Mouse (Mus musculus): Measurements from ENCODE around the gene Jtb.
A peak's percentile ranks its signal among the peaks of the same experiment; 100 is the strongest.

Gene Jtb

DNA sequence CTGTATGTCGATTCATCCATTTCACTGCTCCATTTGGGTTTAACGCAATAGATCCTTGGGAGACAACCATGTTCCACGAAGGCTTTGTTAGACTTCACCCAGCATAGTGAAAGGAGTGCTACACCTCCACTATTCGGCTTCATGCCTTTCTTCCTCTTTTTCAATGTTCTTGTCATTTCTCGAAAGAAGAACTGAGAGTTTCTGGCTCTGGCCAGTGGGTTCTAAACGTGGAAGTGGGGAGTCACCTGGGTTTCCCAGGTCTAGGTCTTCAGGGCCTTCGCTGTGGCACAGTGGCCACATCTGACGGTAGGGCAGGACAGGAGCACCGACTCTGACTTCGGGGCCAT, 33.3 kb downstream of the Jtb start:
- DNase-seq: no peak

GRCm38 (mm10) chr3:90265034-90265931, 33.9 kb downstream of the Jtb start, which contains the start of gene Dennd4b:
TSS of gene Dennd4b (plus strand) at chr3:90265185.
- DNase-seq: peak; percentile 94

GRCm38 (mm10) chr3:90265932-90266741, 34.7 kb downstream of the Jtb start:
- peak; percentile 29 for DNase-seq

DNA sequence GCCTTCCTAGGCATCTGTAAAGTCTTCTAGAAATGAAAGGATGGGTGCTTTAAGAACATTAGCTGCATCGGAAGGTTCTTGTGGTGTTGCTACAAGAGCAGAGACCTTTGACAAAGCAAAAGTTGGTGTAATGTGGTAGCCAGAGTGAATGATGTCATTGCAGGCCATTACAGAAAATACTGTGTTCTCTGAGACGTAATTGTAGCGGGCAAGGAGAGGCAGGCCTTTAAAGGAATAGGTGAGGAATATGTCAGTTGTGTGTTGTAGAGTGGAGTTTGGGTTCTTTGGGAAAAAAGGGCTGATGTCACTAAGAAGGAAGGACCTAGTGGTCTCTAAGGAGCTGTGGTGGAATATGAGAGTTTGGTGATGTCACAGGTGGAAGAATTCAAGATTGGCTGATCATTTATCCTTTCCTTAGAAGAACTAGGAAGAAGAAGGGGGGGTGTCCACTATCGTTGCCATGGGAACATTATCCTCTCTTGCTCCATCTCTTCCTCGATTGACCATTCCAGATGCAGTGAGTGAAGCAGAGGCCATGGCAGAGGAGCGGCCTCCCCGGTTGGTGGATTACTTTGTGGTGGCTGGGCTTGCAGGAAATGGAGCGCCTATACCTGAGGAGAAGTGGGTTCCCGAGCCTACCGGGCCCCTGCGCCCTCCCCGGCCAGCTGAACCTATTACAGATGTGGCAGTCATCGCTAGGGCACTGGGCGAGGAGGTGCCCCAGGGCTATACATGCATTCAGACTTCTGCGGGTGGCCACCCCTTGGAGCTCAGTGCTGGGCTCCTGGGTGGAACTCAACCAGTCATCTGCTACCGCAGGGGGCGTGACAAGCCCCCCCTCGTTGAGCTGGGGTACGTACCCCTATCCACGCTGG, 35.7 kb downstream of the Jtb start:
- DNase-seq: no peak

DNA sequence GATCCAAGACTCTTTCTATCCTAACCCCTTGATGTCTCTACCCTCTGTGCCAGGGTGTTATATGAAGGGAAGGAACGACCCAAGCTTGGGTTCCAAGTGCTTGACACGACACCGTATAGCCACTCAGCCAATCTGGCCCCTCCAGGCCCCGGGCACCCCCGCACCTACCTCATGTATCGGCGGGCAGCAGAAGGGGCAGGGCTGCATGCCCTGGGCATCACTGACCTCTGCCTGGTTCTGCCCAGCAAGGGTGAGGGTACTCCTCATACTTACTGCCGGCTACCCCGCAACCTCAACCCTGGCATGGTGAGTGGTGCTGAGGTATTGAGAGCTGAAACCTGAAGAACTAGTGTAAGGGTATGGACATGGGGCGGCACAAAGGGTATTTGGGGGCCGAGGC, 36.8 kb downstream of the Jtb start:
- no peak for DNase-seq

- no peak for DNase-seq
Measured at GRCm38 (mm10) chr3:90268971-90269370, 37.6 kb downstream of the Jtb start.

DNA sequence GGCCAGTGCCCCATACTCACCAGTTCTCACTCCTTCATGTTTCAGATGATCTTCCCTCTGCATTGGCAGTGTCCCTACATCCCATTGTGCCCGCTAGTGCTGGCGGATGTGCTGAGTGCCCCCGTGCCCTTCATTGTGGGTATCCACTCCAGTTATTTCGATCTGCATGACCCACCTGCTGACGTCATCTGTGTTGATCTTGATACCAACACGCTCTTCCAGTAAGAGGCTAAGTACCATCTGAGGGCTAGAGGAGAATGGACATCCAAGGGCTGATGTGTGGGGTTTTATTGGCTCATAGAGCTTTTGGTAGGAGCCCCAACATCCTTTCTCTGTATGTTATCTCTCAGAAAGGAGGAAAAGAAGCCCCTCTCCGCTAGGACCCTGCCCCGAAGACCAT, 39.4 kb downstream of the Jtb start:
- DNase-seq: no peak

DNA sequence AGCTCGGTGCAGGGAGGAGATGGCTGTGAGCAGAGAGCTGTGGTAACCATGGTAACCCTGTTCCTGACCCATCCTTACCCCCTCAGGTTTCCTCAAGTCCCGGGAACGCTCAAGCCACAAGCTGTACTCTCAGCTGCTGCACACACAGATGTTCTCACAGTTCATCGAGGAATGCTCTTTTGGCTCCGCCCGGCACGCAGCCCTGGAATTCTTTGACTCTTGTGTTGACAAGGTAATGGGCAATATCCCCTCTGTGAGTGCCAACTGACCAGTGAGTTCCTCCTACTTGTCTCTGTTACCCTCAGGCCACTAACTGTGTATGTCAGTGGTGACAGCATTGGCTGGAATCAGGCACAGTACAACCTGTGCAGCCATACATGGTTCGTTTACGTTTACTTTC, 40.8 kb downstream of the Jtb start:
- DNase-seq: no peak

GRCm38 (mm10) chr3:90273855-90274254, 42.5 kb downstream of the Jtb start:
- no peak for DNase-seq

DNA sequence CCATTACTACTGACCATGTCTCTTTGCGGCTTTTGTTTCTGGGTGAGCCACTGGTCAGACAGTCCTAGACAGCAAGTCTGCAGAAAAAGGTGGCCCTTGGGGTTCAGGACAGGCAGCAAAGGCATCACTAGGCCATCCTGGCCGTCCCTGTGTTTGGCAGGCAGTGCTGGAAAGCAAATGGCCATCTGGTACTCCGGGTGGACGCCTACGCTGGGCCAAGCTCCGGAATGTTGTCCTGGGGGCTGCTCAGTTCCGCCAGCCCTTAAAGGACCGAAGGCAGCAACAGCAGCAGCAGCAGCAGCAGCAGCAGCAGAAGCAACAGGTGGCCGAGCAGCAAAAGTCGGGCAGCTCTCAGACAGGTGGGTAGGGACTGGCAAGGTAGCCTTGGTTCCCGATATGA, 43.9 kb downstream of the Jtb start:
- DNase-seq: no peak

GRCm38 (mm10) chr3:90276858-90277257, 45.5 kb downstream of the Jtb start:
- DNase-seq: no peak

GRCm38 (mm10) chr3:90277793-90278192, 46.4 kb downstream of the Jtb start:
- no peak for DNase-seq

DNA sequence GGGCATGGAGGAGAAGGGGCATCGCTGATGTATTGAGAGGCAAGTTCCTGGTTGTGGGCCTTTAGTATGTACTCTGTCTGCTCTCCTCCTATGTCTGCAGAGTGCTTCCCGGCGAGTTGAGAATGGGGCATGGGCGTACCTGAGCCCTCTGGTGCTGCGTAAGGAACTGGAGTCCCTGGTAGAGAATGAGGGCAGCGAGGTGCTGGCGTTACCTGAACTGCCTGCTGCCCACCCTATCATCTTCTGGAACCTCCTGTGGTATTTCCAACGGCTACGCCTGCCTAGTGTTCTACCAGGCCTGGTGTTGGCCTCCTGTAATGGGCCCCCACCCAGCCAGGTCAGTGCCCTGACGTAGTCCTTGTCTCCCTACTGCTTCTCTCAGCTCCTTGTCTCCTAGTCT, 46.8 kb downstream of the Jtb start:
- no peak for DNase-seq

DNA sequence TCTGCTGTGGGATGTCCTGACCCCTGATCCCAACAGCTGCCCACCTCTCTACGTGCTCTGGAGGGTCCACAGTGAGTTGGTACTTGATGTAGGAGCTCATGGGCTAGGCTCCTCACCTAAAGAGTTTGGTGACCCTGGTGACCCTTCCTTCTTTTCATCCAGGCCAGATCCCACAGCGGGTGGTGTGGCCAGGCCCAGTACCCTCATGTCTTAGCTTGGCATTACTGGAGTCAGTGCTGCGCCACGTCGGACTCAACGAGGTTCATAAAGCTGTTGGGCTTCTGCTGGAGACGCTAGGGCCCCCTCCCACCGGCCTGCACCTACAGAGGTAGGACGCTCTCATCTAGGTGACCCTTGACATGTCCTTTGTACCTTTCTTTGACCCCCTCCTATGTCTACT, 47.8 kb downstream of the Jtb start:
- DNase-seq: no peak

DNA sequence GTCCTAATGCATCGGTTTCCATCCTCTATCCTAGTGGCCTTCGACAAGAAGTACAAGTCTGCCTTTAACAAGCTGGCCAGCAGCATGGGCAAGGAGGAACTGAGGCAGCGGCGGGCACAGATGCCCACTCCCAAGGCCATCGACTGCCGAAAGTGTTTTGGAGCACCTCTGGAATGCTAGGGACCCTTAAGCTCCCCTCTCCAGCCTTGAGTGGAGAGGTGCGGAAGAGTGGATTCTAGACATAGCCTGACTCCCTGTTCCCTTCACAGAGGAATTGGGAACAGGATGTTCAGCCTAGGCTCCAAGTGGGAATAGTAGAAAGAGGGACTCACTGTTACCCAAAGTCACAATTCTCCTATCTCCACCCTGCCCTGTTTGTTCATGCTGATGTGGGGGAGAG, 48.3 kb downstream of the Jtb start:
- peak; percentile 51 for DNase-seq

DNA sequence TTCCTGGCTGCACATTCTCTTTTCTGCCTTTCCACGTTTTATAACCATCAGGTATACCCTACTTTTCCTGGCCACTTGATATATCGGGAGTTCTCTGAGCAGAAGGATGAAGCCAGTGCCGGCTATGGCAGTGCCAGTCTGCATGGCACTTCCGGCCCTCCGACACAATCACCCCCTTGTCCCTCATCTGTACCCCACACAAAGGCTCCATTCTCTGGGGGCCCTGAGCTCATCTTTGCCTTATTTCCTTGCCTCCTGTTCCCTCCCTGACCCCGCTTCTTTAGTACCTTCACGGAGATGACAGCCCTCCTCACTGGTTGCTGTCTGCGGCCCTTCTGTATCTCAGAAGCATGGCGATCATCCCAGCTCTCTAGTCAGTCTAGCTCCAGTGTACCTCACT, 49.3 kb downstream of the Jtb start:
- DNase-seq: no peak

GRCm38 (mm10) chr3:90284150-90284549, 52.8 kb downstream of the Jtb start:
- no peak for DNase-seq

Measured in lung, postnatal 36 days (tissue).